Mouse (Mus musculus): ENCODE results near the gene Hsd17b11. TPM values are rescaled to one million over a fixed set of nuclear protein-coding genes. Genes with fewer than 3 reads are reported as not detected.

The Hsd17b11 gene
- total RNA-seq (2021), result 10 to 100 TPM; 47.1 to 49.8 TPM

GRCm38 (mm10) chr5:104021597-104022378 lies at the start of gene Hsd17b11:
TSS of gene Hsd17b11 (minus strand) at chr5:104021919.
- peak; percentile 64 to 70 for DNase-seq

GRCm38 (mm10) chr5:104071048-104071447 lies 49.3 kb upstream of the Hsd17b11 start:
- DNase-seq, result no peak

GRCm38 (mm10) chr5:104068751-104069150 lies 47.0 kb upstream of the Hsd17b11 start:
- no peak for DNase-seq

- DNase-seq, result no peak
These were observed 41.2 kb upstream of the Hsd17b11 start for GRCm38 (mm10) chr5:104062773-104063551.

DNA sequence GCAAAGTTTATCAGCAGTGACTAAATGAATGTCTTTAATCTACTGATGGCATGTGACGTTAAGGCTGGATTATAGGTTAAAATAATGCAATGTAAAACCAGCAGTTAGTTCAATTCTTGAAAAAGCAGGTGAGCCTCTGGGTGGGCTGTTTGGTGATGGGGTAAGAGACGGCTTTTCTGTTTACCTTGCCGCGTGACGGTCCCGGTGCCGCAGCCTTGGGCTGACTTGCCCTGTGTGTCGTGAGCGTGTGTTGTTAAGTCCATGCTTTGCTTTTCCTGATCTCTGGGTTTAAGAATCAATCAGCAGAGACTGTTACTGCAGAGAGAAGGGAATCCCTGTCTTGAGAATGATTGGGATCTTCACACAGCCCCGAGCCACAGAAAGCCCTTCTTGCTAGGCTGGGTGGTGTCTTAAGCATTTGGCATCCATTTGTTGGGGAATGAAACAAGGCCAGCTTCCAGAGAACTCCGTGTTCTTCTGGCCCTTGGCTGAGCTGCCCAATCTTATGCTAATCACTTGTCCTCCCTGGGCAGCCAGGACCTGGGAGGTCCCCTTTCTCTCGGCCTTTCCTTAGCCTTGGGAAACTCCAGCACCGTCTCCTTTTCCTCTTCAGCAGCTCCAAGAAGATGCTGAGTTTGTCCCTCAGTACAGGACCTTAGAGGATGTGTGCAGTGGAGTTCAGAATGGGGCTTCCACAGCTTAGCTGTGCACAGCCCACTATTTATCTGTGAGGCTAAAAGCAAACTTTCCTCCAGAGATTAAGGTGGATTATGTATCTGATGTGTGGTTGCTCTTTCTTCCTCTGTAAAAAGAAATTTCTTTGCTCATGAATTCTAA lies 40.4 kb upstream of the Hsd17b11 start:
- no peak for DNase-seq

- DNase-seq, result no peak
These were observed 38.7 kb upstream of the Hsd17b11 start for GRCm38 (mm10) chr5:104060429-104060828.

DNA sequence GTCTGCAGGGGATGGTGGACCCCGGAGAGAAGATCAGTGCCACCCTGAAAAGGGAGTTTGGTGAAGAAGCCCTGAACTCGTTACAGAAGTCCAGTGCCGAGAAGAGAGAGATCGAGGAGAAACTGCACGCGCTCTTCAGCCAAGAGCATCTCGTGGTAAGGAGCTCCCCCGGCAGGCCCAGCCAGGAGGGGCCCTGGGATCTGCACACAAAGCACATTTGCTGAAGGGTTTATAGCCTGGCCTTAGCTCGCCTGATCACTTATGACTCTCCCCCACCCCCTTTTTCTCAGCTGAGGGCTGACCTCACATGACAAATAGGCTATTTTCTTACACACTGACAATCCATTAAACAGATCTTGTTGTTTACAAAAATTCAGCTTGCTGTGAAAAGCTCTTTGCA lies 37.9 kb upstream of the Hsd17b11 start:
- no peak for DNase-seq

- peak in 1 of 2 experiments; percentile 41 for DNase-seq
These were observed 36.3 kb upstream of the Hsd17b11 start for GRCm38 (mm10) chr5:104058021-104058420.

- DNase-seq, result no peak
These were observed 34.6 kb upstream of the Hsd17b11 start for GRCm38 (mm10) chr5:104056295-104056694.

DNA sequence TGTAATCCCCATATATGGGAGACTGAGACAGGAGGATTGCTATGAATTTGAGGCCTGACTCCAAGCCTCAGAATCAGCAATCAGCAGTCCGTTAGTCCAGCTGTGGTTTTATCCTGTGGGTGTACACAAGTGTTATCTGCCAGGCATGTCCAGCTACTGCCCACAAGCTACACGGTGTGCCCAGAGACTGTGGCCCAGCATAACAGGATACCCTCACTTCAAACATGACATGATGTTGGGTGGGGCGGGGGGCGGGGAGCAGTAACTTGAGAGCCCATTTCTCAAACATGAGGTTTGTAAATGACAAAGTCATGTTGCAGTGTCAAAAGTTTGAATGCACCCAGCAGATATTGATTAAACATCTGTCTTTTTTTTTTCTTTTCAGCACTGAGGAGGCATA lies 34.1 kb upstream of the Hsd17b11 start:
- no peak for DNase-seq

GRCm38 (mm10) chr5:104054938-104055337 lies 33.2 kb upstream of the Hsd17b11 start:
- no peak for DNase-seq

- no peak for DNase-seq
These were observed 31.2 kb upstream of the Hsd17b11 start for GRCm38 (mm10) chr5:104052956-104053355.

- no peak for DNase-seq
These were observed 26.4 kb upstream of the Hsd17b11 start for GRCm38 (mm10) chr5:104048139-104048538.

- no peak for DNase-seq
These were observed 25.7 kb upstream of the Hsd17b11 start for GRCm38 (mm10) chr5:104047200-104048105.

DNA sequence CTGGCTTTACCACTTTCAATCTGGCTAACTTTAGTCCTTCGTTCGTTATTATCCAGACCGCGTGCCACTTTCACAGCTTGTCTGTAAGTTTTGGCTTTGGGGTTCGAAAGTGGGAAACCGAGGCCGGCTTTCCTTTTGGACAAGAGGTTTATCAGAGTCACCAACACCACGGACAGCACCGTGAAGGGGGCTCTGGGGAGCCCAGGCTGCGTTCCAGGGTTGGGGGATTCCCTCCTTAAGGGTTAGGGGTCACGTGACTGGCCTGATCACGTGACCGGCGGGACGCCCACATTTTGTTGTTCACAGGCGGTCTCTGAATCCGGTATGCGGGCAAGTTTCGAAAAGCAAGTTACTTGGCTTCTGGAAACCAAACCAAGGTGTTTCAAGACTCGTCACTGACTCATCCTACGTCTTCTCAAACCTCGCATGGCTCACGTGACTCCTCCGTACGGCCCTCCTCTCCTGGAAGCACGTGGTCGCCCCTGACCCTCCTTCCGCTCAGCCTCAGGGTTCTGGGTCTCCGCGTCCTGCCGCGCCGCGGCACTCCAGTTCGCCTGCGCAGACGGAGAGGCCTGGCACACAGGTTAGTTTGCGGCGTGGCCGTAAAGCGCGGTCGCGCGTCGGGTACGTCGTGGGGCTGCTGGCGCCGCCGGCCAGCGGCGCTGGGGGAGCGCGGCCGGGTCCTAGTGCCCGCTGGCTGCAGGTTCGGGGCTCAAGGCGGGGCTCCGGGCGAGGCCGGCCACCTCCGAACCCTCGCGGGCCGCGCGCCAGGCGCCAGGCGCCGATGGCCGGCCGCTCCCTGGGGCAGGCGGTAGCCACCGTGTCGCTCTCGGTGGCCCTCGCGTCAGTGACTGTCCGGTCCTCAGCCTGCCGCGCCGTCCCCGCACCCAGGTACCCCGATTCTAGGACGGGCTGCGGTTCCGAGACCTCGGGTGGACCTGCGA lies 24.8 kb upstream of the Hsd17b11 start, which contains the start of gene Nudt9:
TSS of gene Nudt9 (plus strand) at position 51 of the 944 bp plus-strand sequence.
- DNase-seq, result peak; percentile 96 to 98

- no peak for DNase-seq
These were observed 22.0 kb upstream of the Hsd17b11 start for GRCm38 (mm10) chr5:104043704-104044103.

GRCm38 (mm10) chr5:104042906-104043305 lies 21.2 kb upstream of the Hsd17b11 start:
- DNase-seq, result no peak

DNA sequence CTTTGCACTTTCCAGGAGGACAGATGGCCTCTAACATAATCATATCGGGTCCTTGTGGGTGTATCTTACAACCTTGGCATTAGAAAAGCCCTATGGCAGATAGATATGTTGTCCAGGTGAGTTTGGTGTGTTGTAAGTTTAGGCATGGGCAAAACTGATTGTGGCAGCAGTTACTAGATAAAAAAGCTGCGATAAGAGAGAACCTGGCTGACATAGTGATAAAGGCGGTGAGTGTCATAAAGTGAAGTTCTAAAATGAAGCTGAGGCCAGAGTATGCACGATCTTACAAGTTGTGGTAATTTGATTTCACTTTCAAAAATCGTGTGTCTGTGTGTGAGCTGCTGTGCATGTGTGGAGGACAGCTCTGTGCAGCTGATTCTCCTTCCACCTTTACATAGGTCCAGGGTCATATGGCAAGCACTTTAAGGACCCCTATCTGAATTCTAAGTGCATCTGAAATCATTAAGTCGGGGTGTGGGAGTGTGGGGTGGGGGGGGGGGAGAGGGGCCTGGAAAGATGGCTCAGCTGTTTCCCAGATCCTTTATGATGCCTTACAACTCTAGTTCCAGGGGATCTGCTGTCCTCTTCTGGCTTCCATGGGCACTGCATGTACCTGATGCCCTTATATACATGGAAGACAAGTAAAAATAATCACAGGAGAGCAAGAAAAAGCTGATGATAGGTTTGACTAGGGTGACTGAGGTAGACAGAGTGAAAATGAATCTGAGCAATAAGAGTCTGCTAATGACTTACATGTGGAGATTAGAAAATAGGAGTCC lies 17.6 kb upstream of the Hsd17b11 start:
- DNase-seq, result no peak

DNA sequence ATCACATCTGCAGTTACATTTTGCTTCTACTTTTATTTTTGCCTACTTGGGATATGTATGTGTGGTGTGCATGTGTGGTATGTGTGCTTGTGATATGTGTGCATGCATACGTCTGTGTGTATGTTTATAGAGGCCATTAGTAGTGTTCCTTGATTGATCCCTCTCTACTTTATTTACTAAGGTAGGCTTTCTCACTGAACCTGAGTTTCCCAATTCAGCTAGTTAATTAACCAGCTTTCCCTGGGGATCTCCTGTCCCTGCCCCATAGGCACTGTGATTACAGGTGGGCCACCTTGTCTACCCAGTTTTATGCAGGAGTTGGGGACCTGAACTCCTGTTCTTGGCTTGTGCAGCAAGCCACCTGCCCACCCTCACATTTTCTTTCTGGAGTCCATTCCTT lies 15.0 kb upstream of the Hsd17b11 start:
- no peak for DNase-seq

GRCm38 (mm10) chr5:104035824-104036223 lies 14.1 kb upstream of the Hsd17b11 start:
- no peak for DNase-seq
